Mouse (Mus musculus): ENCODE measurements at regions not wholly inside any gene's neighbourhood (a gene's known extent, or its start where the extent isn't known, plus 50 kb on each side); places are given as distances from the start of the nearest gene placed in this dataset.

GRCm38 (mm10) chr15:41347221-41347620 is 1213.1 kb downstream of the 9330182O14Rik start:
- no peaks in the 10 kb centered on the region for H3K27me3 ChIP-seq (ENCODE audit: insufficient read depth, poor library complexity, severe bottlenecking)
- no peaks in the 10 kb centered on the region for H3K36me3 ChIP-seq
- no peak overlapping the region for H3K4me3 ChIP-seq
- no peaks in the 10 kb centered on the region for H3K9me3 ChIP-seq
- DNase-seq (ENCODE audit: low spot score): no peak
- H3K4me1 ChIP-seq (replicated peaks): no peaks in the 10 kb centered on the region
- WGBS: 88% methylated on average over 5 of the region's 5 CpGs
- no peak overlapping the region for H3K27ac ChIP-seq

GRCm38 (mm10) chr15:41352129-41352528 is 1218.0 kb downstream of the 9330182O14Rik start:
- no peak for DNase-seq (ENCODE audit: low spot score)
- no peaks in the 10 kb centered on the region for H3K4me1 ChIP-seq (replicated peaks)
- WGBS: 23% methylated on average over 1 of the region's 2 CpGs

GRCm38 (mm10) chr15:41359276-41359675 is 1225.1 kb downstream of the 9330182O14Rik start:
- WGBS: 85% methylated on average over 4 of the region's 4 CpGs
- H3K4me3 ChIP-seq: no peak overlapping the region
- no peaks in the 10 kb centered on the region for H3K27me3 ChIP-seq (ENCODE audit: insufficient read depth, poor library complexity, severe bottlenecking)
- DNase-seq (ENCODE audit: low spot score): no peak
- H3K36me3 ChIP-seq: no peaks in the 10 kb centered on the region
- H3K9me3 ChIP-seq: no peaks in the 10 kb centered on the region
- H3K4me1 ChIP-seq (replicated peaks): no peaks in the 10 kb centered on the region
- H3K27ac ChIP-seq: no peak overlapping the region

More at GRCm38 (mm10) chr15:41352129-41352528, 1218.0 kb downstream of the 9330182O14Rik start:
- Histone ChIP-seq H3K27ac (no peak overlapping the region), H3K27me3 (ENCODE audit: insufficient read depth, poor library complexity, severe bottlenecking) (no peaks in the 10 kb centered on the region), H3K9me3 (no peaks in the 10 kb centered on the region), H3K36me3 (no peaks in the 10 kb centered on the region), H3K4me3 (no peak overlapping the region)

GRCm38 (mm10) chr15:41374669-41375068 is 1240.5 kb downstream of the 9330182O14Rik start:
- WGBS: 70% methylated on average over 1 of the region's 1 CpGs
- no peaks in the 10 kb centered on the region for H3K9me3 ChIP-seq
- no peak for DNase-seq (ENCODE audit: low spot score)

GRCm38 (mm10) chr15:41375906-41376305 is 1241.7 kb downstream of the 9330182O14Rik start:
- no peak for DNase-seq (ENCODE audit: low spot score)
- Histone ChIP-seq H3K36me3 (no peaks in the 10 kb centered on the region), H3K4me1 (replicated peaks) (no peaks in the 10 kb centered on the region), H3K9me3 (no peaks in the 10 kb centered on the region), H3K4me3 (no peak overlapping the region), H3K27ac (no peak overlapping the region), H3K27me3 (ENCODE audit: insufficient read depth, poor library complexity, severe bottlenecking) (no peaks in the 10 kb centered on the region)
- 90% methylated on average over 4 of the region's 4 CpGs for WGBS

More at GRCm38 (mm10) chr15:41374669-41375068, 1240.5 kb downstream of the 9330182O14Rik start:
- no peaks in the 10 kb centered on the region for H3K4me1 ChIP-seq (replicated peaks)
- H3K27me3 ChIP-seq (ENCODE audit: insufficient read depth, poor library complexity, severe bottlenecking): no peaks in the 10 kb centered on the region
- no peak overlapping the region for H3K27ac ChIP-seq
- no peaks in the 10 kb centered on the region for H3K36me3 ChIP-seq
- H3K4me3 ChIP-seq: no peak overlapping the region

GRCm38 (mm10) chr15:41379637-41380036 is 1245.5 kb downstream of the 9330182O14Rik start:
- H3K4me1 ChIP-seq (replicated peaks): no peaks in the 10 kb centered on the region
- H3K9me3 ChIP-seq: no peaks in the 10 kb centered on the region
- no peaks in the 10 kb centered on the region for H3K36me3 ChIP-seq
- WGBS: 93% methylated on average over 5 of the region's 5 CpGs
- no peak overlapping the region for H3K27ac ChIP-seq
- H3K27me3 ChIP-seq (ENCODE audit: insufficient read depth, poor library complexity, severe bottlenecking): no peaks in the 10 kb centered on the region
- H3K4me3 ChIP-seq: no peak overlapping the region
- no peak for DNase-seq (ENCODE audit: low spot score)

GRCm38 (mm10) chr15:41380429-41380828 is 1246.3 kb downstream of the 9330182O14Rik start:
- Histone ChIP-seq H3K27ac (no peak overlapping the region), H3K9me3 (no peaks in the 10 kb centered on the region), H3K36me3 (no peaks in the 10 kb centered on the region), H3K4me1 (replicated peaks) (no peaks in the 10 kb centered on the region), H3K27me3 (ENCODE audit: insufficient read depth, poor library complexity, severe bottlenecking) (no peaks in the 10 kb centered on the region), H3K4me3 (no peak overlapping the region)
- no peak for DNase-seq (ENCODE audit: low spot score)
- WGBS: 95% methylated on average over 7 of the region's 7 CpGs

- no peaks in the 10 kb centered on the region for H3K36me3 ChIP-seq
- DNase-seq (ENCODE audit: low spot score): no peak
- WGBS: 22% methylated on average over 2 of the region's 2 CpGs
- no peaks in the 10 kb centered on the region for H3K27me3 ChIP-seq (ENCODE audit: insufficient read depth, poor library complexity, severe bottlenecking)
- no peaks in the 10 kb centered on the region for H3K4me1 ChIP-seq (replicated peaks)
- H3K27ac ChIP-seq: no peak overlapping the region
- no peak overlapping the region for H3K4me3 ChIP-seq
- no peaks in the 10 kb centered on the region for H3K9me3 ChIP-seq
These were observed 1256.5 kb downstream of the 9330182O14Rik start for GRCm38 (mm10) chr15:41390699-41391098.
